Mouse (Mus musculus): ENCODE data around the gene Slc35c2.

The Slc35c2 gene

DNA sequence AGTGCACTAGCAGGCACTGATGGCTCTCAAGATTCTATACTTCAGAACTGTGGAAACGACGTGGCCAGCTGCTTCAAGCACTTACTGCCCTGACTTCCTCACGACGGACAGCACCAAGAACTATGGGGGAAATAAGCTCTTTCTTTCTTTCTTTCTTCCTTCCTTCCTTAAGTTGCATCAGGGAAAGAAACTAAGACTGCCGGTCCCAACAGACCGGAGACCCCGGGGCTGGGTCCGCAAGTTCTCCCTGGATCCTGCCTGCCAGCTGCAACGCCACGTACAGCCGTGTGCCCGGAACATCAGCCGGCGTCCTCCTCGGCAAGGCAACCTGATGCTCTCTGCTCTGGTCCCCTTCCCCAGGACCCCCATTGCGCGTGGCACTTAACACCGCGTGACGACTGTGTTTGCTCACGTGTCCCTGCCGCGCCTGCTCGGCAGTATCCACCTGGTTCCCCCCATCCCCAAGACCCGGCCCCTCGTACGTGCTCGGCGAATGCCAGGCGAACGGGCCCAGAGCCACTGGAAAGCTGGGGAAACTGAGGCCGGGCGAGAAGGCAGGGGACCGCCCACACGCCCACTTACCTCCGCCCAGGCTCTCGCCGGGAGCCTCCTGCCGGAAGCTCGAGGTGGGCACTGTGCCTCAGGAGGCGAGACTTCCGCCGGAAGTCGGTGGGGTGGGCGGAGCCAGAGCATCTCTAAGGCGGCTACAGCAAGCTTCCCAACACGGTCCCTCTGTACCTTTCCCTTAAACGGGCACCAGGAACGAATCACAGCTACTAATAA is at the start of gene Slc35c2:
TSS of gene Slc35c2 (minus strand) at position 668 of the 783 bp plus-strand sequence.
- in situ Hi-C loops (cut with MboI, MseI) = loop anchor here (5.0 kb wide), 1 partner anchor 35 kb away; no protein-coding TSS in a partner anchor

DNA sequence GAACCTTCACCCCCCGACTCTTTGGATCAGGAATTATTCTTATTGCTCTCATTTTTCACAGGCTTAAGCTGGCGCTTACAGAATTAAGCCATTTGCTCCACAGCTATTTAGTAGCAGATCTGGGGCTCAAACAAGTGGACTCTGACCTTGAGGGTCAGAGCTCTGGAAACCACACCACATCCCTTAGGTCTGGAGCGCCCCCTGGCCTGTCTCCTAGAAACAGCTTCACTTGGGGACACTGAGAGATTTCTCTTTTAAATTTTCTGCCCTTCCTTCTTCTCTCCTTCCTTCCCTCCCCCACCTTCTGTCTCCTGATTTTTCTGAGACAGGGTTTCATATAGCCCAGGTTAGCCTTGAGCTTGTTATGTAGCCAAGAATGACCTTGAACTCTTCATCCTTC is 49.5 kb upstream of the Slc35c2 start:
- in situ Hi-C loops (cut with MboI, MseI) = no loop called here

DNA sequence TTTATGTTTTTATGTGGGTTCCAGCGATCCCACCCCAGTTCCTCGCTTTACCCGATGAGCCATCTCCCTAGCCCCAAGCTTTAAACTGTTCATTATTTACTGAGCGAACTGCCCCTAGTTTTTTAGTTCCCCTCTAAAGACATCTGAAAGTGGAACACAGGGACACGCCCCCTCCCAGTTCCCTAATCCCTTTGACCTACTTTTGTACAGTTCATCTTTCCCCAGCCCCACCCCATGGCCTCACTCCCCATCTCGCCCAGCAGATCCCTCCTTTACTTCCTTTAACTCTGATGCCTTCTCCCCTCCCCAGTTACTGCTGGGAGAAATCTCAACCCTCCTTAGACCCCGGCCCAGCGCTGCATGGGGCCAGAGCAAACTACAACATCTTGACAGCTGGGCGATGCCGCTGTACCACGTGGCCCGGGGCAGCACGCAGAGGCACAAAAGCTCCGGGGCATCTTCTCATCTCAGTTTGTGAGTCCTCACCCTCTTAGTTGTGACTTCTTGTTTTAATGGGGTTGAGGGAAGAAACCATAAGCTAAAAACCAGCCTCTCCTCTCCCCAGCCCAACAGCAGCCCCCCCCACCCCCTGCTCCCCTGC is 45.0 kb upstream of the Slc35c2 start:
- in situ Hi-C loops (cut with MboI, MseI) = no loop called here

DNA sequence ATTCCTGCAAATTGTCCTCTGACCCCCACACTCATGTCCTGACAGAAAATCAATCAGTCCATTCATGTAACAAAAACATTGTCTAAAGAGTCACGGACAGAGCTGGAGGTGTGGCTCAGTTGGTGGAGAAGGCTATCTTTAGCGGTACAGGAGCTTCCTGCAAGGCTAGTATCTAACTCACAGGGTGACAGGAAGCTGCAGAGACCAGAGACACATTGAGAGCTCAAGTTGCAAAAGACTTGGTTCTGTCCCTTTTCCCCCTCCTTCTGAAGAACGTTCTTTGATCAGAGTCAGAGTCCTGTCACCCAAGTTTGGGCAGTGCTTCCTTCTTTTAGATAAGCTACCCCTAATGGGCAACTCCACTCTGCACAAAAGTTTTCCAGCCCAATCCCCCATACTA is 42.0 kb upstream of the Slc35c2 start:
- in situ Hi-C loops (cut with MboI, MseI) = no loop called here

DNA sequence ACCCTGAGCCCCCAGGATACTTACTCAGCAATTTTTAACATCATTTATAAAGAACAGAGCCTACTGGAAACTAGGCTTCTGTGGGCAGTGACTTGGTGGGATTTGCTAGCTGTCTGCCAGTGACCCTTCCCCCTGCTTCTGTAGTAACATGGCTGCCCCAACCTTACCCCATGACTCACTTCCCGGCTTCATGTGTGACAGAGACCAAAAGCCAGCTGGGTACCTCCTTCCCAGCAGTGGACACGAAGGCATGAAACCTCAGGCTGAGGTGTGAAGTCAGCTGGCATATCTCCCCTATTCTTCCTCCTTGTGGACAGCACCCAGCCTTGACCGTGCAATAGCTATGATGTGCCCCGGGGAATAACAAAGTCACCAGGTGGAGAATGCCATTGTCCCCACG is 41.1 kb upstream of the Slc35c2 start:
- in situ Hi-C loops (cut with MboI, MseI) = no loop called here

DNA sequence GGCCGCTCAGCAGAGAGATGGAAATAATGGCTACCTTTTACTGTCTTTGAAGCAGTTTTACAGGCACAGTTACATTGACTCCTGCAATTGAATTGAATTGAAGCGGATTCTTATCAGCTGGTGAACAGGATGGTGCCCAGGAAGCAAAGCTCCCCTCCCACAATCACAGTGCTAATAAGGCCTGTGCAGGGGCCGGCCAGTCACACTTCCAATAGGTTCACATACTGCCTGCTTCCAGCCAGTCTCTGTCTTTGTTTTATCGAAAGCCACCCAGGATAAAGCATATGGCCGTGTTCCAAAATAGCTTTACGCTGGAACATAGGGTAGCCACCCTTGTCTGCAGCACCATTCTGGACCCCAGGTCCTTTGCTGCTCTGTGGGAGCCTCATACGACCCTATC is 39.7 kb upstream of the Slc35c2 start:
- in situ Hi-C loops (cut with MboI, MseI) = no loop called here

DNA sequence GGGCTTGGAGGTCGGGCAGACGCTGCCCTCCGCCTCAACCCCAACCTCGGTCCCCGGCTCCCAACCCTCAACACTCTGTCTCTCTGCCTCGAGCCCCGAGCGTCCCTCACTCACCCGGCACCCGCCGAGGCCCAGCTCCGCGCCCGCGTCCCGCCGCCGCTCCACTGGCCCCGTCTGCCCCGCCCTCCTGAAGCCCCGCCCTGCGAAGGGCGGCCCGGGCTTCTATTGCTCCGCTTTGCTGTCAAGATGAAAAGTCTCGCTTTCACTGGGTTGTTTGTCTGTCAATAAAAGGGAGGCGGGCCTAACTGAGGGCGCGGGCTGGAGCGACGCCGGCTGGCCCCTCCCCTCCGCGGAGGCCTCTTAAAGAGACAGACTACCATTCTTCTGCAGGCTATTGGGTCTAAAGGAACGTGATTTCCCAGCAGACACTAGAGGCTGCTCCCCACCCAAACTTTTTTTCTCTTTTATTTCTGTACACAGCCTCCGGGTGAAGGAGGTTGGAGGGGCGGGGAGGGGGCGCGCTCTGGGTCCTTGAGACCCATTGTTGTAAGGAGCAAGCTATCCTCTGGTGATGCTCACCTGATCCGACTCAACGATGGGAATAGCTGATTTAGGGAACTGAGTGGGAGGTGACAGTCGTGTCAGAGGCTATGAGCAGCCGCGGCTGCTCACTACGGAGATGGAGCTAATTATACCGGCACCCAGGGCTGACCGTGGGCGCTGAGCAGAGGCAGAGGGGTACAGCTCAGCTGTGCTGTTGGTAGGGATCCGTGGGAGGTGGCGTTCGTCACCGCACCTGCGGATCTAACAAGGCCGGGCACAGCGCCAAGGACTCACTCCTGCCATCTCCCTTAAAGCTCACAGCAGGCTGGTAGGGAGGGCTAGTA is 38.9 kb upstream of the Slc35c2 start, which contains the start of gene Elmo2:
TSS of gene Elmo2 (minus strand) at position 176 of the 887 bp plus-strand sequence.
- in situ Hi-C loops (cut with MboI, MseI) = no loop called here

DNA sequence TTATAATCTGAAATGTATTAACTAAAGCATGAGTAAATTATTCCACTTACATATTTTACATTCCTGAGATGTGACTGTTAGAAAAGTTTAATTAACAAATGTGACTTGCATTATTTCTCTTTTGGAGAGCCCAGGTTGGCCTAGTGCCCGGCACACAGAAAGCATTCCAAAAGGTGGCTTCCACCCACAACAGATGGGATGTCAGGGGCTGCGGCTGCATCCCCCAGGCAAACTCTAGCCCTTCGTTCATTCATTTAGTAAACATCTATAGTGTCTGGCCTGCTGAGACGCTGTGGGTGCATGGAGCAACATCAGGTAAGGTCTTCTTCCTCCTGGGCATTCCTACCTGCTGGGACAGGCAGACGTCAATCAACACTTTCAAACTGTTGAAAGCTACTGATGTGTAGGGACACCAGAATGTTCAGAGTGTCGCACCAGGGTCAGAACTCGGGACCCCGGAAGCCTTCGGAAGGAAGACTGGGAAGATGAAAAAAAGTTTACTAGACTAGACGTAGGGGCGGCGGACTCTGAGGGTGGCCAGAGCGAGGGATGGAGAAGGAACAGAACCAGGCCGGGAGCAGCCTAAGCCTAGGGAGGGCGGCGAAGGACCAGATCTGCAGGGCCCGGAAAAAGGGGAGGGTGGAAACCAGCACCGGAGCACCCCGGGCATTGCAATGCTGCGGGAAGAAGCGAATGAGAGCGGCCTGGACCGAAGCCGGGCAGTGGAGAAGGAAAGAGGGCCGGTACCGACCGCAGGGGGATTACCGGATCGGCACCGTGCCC is 38.0 kb upstream of the Slc35c2 start:
- in situ Hi-C loops (cut with MboI, MseI) = no loop called here

DNA sequence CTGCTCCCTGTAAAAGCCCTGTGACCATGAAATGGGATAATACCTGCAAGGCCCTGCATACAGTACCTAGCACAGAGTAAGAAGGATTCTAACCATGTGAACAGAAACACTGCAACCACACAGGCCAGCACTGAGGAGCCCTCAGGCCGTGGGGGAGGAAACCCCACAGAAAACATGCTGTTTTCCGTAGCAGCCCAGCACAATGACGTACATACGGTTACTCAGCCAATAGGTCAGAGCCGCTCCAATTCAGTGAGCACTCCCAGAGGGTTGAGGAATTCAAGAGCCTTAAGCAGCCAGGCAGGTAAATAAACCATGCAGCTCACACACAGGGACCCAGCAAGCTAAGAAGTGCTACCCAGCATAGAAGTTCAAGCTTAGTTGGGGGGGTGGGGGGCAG is 36.3 kb upstream of the Slc35c2 start:
- in situ Hi-C loops (cut with MboI, MseI) = loop anchor here (5.0 kb wide), 1 partner anchor 37 kb away; the partner anchor contains the start of gene Slc35c2

DNA sequence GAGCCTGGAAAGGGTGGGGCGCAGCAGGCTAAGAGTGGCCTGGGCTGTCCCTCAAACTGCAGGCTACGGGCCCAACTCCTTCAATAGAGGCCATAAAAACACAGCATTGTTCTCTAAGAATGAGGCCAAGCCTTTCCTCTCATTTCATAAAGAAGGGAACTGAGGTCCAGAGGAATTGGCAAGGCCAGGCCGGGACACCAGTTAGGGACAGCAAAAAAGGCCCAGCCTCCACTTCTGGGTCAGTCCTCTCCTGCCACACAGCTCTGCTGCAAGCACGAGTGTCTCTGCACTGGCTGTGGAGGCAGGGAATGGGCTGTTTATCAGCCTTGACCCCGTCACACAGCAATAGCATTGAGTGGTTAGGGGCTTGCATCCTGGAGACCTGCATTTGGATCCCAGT is 35.8 kb upstream of the Slc35c2 start:
- in situ Hi-C loops (cut with MboI, MseI) = loop anchor here (5.0 kb wide), 1 partner anchor 36 kb away; the partner anchor contains the start of gene Slc35c2

DNA sequence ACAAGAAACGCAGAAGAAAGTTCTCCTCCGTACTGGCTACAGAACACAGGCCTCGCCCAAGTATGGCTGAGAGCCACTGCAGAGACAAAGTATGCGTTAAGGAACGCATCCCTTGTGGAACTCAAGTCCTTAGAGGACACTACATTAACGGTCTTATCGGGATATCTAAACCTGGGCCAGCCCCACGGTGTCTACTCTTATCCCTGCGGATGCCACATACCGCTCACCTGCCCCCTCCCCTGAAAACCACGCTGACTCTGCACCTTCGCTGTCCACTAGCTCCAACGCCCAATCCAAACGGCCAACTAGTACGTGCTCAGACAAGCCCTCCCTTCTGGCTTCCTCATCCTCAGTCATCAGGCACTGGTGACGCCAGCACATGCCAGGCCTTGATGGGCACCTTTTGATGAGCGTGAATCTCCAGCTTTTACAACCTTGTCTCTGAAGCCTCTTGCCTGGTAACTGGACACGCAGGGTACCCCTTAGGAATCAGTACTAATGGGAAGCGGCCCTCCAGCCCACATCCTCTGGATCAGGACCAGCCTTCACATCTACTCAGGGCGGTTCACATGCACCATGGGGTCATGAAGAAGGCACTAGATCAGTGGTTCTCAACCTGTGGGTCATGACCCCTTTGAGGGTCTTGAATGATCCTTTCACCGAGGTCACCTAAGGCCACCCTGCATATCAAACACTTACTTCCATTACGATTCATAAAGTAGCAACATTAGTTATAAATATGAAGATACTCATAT is 34.5 kb upstream of the Slc35c2 start:
- in situ Hi-C loops (cut with MboI, MseI) = loop anchor here (5.0 kb wide), 1 partner anchor 35 kb away; the partner anchor contains the start of gene Slc35c2

DNA sequence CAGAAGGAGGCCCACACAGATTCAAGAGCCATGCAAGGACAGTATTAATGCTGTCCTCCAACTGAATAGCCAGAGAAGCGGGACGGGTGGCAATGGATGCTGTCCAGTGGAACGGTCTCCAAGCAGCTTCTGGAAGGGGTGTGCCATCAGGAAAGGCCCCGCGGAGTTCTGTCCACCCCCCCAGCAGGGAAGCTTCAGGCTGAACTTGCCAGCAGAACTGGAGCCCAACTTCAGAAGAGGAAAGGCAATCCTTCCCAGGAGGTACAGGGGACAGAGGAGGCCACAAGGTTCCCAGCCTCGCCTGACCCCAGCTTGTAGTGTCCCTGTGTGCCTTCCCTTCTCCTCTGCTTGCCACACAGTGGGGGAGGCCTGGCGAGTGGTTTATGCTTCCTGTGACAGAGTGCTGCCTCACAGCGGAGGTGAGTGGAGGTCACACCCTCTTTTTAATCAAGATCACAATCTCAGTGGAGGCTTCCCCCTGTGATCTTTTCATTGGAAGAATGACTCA is 33.8 kb upstream of the Slc35c2 start:
- in situ Hi-C loops (cut with MboI, MseI) = loop anchor here (5.0 kb wide), 1 partner anchor 34 kb away; the partner anchor contains the start of gene Slc35c2

DNA sequence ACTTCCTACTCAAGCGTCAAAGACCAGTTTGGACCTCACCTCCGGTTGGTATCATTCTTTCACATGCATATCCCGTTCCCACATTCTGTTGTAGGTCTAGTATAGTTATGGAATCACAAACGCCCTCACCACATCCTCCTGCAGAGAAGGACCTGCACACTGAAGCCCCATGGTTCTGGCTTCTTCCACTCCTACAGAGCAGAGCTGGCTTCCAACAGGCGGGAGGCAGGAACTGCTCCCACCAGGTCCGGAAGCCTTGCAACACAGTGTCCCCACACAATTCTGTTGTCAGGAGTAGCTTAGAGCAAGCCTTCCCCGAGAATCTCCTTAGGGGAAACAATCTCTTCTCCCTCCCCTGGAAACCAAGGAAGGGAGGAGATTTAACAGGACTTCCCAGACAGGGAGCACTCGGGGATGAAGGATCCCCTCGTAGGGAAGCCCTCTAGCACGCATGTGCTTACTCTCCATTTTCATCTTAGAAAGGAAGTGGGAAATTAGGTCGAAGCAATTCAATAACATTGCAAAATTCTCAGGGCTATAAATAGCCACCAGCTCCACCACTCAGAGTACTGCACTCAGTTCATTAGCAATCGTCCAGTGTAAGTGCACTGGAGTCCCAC is 33.0 kb upstream of the Slc35c2 start:
- in situ Hi-C loops (cut with MboI, MseI) = loop anchor here (5.0 kb wide), 1 partner anchor 33 kb away; the partner anchor contains the start of gene Slc35c2

DNA sequence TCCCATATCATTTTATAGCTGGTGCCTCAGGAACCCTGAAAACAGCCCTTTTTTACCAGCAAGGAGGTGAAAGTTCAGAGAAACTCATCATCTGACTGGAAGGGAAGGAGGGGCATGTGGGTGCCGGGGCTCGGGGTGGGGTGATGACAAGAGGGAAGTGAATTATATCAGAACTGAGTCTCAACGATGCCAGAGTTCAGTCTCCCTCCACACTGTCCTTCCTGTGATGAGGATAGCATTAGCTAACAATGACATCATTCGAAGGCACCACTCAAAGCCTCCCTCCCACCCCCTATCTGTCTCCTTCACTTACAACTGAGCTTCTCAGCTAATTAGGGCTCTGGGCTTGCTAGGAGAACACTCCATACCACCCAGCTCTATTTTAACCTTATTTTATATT is 31.8 kb upstream of the Slc35c2 start:
- in situ Hi-C loops (cut with MboI, MseI) = loop anchor here (10.0 kb wide), 1 partner anchor 525 kb away; no protein-coding TSS in a partner anchor

DNA sequence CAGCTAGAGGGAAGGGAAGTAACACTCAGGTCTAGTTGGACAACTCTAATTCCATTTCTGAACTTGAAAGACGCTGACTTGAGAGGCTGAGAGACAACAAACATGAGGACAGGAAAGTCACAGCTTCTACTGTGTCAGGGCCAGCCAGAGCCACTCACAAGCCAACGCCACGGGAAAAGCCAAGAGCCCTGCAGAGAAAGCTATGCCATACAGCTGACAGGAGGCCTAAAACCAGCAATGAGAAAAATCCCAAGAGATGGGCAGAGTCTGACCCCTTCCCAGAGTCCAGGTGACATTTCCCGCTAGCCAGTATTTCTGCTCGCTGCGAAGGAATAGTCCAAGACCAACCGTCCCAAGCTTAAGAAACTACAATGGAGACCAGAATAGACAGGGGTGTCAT is 31.3 kb upstream of the Slc35c2 start:
- in situ Hi-C loops (cut with MboI, MseI) = loop anchor here (10.0 kb wide), 1 partner anchor 524 kb away; no protein-coding TSS in a partner anchor

DNA sequence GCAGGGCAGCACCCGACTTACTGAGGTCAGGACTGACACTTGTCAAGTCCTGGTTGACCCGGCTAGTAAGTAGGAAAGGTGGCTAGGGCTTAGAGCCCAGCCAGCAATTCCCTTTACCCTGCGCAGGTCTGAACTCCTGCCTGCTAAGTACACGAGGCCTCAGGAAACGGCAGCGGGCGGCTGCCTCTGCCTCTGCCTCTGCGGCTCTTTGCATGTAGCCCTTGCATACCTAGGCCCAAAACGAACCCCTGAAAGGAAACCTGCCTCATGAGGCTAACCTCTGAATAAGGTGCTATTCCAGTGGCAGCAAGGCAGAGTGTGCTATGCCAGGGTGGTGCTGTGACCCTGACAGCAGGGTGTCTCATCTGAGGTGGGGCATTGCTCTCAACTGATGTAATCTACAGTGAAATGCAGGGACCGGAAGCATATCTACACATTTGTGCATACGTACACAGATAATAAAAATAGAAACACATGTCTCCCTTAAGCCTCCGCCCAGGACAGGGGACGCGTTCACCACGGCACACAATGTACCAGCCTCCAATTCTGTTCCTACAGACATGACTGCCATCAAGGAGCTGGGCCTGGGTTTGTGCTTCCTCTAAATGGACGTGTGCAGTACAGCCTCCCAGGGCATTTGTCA is 30.1 kb upstream of the Slc35c2 start:
- in situ Hi-C loops (cut with MboI, MseI) = loop anchor here (10.0 kb wide), 1 partner anchor 523 kb away; no protein-coding TSS in a partner anchor

DNA sequence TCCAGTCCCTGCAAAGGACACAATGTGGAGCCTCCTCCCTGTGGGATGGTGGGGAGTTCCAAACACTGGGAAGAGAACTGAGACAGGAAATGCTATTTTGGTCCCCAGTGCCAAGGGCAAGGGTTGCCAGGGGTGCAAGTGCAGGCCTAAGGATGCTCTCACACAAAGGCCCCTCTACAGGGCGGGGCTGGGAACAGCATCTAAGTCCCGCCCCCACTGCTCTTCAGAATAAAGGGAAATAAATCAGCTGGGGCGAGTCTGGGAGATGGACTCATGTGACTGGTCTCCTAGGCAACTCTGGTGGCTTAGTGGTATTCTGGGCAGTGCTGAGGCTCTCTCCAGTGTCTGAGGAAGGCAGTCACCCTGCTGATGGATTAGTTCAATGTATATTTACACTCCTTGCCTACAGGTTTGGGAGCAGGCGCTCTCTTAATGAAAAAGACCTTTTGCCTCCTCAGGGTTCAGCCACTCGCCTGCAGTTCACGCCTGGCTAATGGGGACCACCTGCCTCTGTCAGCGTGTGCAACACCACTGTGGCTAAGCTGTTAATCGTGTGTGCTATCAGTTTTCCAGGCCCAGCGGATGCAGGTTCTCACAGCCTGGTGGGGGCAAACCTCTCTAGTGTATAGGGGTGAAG is 29.3 kb upstream of the Slc35c2 start:
- in situ Hi-C loops (cut with MboI, MseI) = loop anchor here (10.0 kb wide), 1 partner anchor 522 kb away; no protein-coding TSS in a partner anchor

DNA sequence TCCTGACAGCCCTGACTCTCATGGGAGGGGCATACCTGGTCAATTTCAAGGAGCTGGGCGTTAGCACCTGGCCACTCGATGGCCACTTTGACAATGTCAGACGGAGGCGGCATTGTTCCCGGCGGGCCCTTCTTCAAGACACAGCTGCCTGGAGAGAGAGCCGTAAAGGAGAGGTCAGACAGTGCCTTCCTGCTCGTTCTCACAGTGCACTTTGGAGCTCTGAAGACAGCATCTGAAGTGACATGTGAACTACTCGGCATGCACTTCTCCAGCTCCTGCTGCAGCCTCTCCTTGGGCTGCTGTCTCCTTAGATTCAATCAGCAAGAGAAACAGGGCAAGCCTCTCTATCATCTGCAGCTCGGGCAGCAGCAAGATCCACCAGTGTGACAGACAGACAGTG is 28.5 kb upstream of the Slc35c2 start:
- in situ Hi-C loops (cut with MboI, MseI) = loop anchor here (10.0 kb wide), 1 partner anchor 521 kb away; no protein-coding TSS in a partner anchor
